Mouse (Mus musculus) stomach, postnatal 0 days (tissue): ENCODE data around the gene Fcamr.

Experiments used
- CTCF ChIP-seq: IDR thresholded peaks from 2 replicates; pipeline ENCODE4 v1.5.1; 2016; ENCODE audit warnings: antibody characterized with exemption, low read depth, mild to moderate bottlenecking, moderate library complexity
- EP300 ChIP-seq: optimal IDR thresholded peaks from 2 replicates; pipeline ENCODE3; 2016; ENCODE audit warnings: antibody characterized with exemption

DNA sequence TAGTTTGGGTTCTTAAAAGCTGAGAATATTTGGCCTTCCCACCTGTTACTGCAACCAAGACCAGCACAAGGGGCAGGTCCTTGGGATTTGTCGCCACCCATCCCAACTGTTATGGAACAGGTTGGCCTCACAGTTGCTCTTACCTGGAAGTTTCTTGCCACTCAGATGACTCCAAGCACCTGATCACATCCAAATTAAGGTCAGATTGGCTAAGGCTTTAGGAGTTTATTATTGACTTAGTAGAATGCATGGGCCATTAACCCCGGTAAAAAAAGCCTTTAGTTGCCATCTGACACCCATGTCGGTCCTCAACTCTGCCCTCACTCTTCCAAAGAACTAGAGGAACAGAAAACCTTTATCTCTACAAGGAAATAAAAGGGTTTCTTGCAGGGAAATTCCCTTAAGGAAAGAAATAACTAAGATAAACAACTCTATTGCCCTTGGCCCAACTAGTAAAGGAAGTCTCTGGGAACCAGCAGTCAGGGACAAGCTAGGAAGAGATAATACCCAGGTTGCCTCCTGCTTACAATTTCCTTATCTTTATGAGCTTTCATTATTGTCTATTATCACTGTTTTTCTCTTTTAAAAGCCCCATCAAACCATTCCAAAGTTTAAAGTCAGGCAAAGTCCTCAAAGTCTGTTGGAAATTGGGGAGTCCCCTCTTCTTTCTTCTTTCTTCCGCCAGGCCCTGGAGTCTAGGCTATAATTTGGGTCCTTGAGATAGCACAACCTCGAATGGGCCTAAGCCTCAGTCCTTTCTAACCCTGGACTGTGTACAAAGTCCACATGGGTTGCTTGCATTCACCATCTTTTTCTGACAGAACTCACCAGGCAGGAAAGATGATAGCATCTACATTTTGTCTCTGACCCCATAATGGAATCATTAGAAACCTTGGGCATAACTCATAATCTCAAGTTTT, 31.8 kb downstream of the Fcamr start:
- no peak for TF ChIP-seq CTCF
- TF ChIP-seq EP300: no peak
